Mouse (Mus musculus): Measurements from ENCODE around the gene Nedd9. TPM values are rescaled to one million over a fixed set of nuclear protein-coding genes. Genes with fewer than 3 reads are reported as not detected.

The Nedd9 gene
- total and polyA plus RNA-seq, 3 experiments: 15.2 to 28.9 (median 26.7) TPM

DNA sequence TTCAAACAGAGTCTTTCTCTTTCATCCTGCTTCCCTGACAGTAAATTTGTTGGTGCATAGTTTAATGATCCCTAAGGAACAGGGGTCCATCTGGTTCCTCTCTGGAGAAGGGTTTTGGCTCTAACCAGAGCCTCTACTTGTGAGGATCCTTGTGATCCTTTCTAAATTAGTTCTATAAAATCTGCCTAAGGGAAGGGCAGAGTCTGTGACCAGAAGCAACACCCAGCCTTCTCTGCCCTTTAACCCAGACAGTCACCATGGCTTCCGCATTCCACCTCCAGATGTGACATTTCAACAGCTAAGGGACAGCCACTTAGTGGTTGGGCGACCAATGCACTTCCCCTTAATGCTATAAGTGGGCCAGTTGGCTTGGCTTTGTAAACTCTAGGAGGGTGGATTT is 20.1 kb downstream of the Nedd9 start:
- intact Hi-C loops (cut with DNase I): loop anchor here (2.0 to 5.0 kb wide), 2 partner anchors 105 to 120 kb away; no protein-coding TSS in a partner anchor
- TF ChIP-seq EP300 (IDR thresholded peaks at IDR 0.05; ENCODE audit: insufficient read depth, low read depth, low read length): peak; percentile 86; the same call in 1 of the 2 replicates
- TF ChIP-seq CTCF (IDR thresholded peaks at IDR 0.05): no peak
- H3K79me2 ChIP-seq (replicated peaks; ENCODE audit: control insufficient read depth, insufficient read depth, low read length): no peaks in the 10 kb centered on the region
- H3K36me3 ChIP-seq (ENCODE audit: control insufficient read depth, insufficient read depth, low read length): peaks cover 27% of the 10 kb centered on the region
- DNase-seq: peak; percentile 60 to 77
- peaks cover 18% of the 10 kb centered on the region for H3K4me1 ChIP-seq (ENCODE audit: control insufficient read depth, insufficient read depth, low read length)
- H3K27me3 ChIP-seq (ENCODE audit: control insufficient read depth, insufficient read depth, low read length): no peaks in the 10 kb centered on the region
- H3K27ac ChIP-seq: peak overlapping the region; percentile 96
- no peak overlapping the region for H3K4me3 ChIP-seq
- WGBS: 28% methylated on average over 2 of the region's 2 CpGs
- no peak overlapping the region for H3K9ac ChIP-seq (ENCODE audit: low read depth, low read length)

DNA sequence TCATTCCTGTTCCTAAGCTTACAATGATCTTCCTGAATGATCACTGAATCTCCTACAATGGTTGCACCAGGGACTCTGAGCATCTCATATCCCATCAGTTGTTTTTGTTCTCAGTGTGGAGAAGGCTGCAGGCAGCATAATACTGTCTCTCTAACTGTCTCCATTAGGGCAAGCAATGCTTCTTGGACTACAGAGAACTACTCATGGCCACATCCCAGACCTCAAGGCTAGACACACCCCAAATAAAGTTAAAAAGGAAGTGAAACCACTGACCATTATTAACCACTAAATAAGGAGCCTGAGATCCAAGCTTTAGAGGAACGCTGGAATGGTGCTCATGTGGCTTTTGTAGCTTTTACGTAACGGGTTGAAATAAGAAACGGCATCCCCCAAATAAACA is 20.5 kb downstream of the Nedd9 start:
- 31% methylated on average over 4 of the region's 4 CpGs for WGBS
- intact Hi-C loops (cut with DNase I): loop anchor here (1.0 to 5.0 kb wide), 4 partner anchors 10 to 120 kb away; partner anchors contain the start of gene Nedd9
- Histone ChIP-seq H3K9ac (ENCODE audit: low read depth, low read length) (no peak overlapping the region), H3K4me3 (peak overlapping the region; percentile 2; the same call in 1 of the 2 replicates), H3K27ac (peak overlapping the region; percentile 96), H3K27me3 (ENCODE audit: control insufficient read depth, insufficient read depth, low read length) (no peaks in the 10 kb centered on the region), H3K36me3 (ENCODE audit: control insufficient read depth, insufficient read depth, low read length) (peaks cover 31% of the 10 kb centered on the region), H3K79me2 (replicated peaks; ENCODE audit: control insufficient read depth, insufficient read depth, low read length) (no peaks in the 10 kb centered on the region), H3K4me1 (ENCODE audit: control insufficient read depth, insufficient read depth, low read length) (peaks cover 22% of the 10 kb centered on the region)
- DNase-seq: peak; percentile 43 to 44
- no peak for TF ChIP-seq EP300 (IDR thresholded peaks at IDR 0.05; ENCODE audit: insufficient read depth, low read depth, low read length)
- no peak for TF ChIP-seq POLR2A (IDR thresholded peaks at IDR 0.05; ENCODE audit: insufficient read depth, low read depth, low read length)
- no peak for TF ChIP-seq CTCF (IDR thresholded peaks at IDR 0.05)

DNA sequence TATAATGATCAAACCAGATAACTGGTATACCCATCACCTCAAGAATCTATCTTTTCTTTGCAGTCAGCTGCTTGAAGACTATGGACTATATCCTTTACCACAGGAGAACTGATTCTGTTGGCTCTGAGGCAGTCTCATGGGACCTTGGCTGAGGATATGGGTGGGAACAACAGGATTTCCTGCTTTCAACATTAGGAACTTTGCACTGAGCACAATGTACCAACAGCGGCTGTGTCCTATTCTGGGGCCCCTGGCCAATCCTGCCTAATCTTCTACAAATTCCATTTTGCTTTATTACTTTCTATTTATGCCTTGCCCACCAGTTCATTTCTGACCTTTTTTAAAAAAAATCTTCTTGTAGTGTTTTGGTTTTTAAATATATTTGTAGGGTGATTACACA is 21.0 kb downstream of the Nedd9 start:
- 25% methylated on average over 1 of the region's 1 CpGs for WGBS
- Histone ChIP-seq H3K79me2 (replicated peaks; ENCODE audit: control insufficient read depth, insufficient read depth, low read length) (no peaks in the 10 kb centered on the region), H3K9ac (ENCODE audit: low read depth, low read length) (no peak overlapping the region), H3K27ac (peak overlapping the region; percentile 96), H3K36me3 (ENCODE audit: control insufficient read depth, insufficient read depth, low read length) (peaks cover 34% of the 10 kb centered on the region), H3K4me3 (peak overlapping the region; percentile 2; the same call in 1 of the 2 replicates), H3K27me3 (ENCODE audit: control insufficient read depth, insufficient read depth, low read length) (no peaks in the 10 kb centered on the region), H3K4me1 (ENCODE audit: control insufficient read depth, insufficient read depth, low read length) (peaks cover 23% of the 10 kb centered on the region)
- TF ChIP-seq EP300 (IDR thresholded peaks at IDR 0.05; ENCODE audit: insufficient read depth, low read depth, low read length) (peak; percentile 99), CTCF (IDR thresholded peaks at IDR 0.05) (no peak), POLR2A (IDR thresholded peaks at IDR 0.05; ENCODE audit: insufficient read depth, low read depth, low read length) (peak; percentile 41; the same call in 1 of the 2 replicates)
- intact Hi-C loops (cut with DNase I): loop anchor here (1.0 to 5.0 kb wide), 4 partner anchors 10 to 119 kb away; partner anchors contain the start of gene Nedd9
- DNase-seq: peak; percentile 63 to 83

DNA sequence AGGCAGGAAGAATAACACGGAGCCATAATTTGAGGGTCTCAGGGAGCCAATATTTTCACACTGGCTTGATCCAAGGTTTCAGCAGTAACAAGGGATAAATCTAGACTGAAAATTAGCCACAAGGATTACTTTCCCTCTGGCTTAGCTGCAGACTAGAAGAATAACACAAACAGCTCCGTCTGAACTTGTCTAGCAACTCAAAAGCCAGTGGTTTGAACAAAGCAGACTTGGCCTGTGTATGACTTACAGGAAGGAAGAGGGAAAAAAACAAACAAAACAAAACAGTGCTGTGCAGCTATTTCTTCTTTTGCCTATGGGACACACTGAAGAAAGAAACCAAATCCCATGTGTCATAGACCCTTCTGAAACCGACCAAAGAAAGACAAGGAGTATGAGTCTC is 25.7 kb downstream of the Nedd9 start:
- H3K9ac ChIP-seq (ENCODE audit: low read depth, low read length): no peak overlapping the region
- H3K27ac ChIP-seq: peak overlapping the region; percentile 71
- peaks cover 25% of the 10 kb centered on the region for H3K36me3 ChIP-seq (ENCODE audit: control insufficient read depth, insufficient read depth, low read length)
- no peak overlapping the region for H3K4me3 ChIP-seq
- intact Hi-C loops (cut with DNase I): loop anchor here (2.0 to 5.0 kb wide), 2 partner anchors 104 to 159 kb away; no protein-coding TSS in a partner anchor
- WGBS: 43% methylated on average over 3 of the region's 3 CpGs
- DNase-seq: no peak
- H3K79me2 ChIP-seq (replicated peaks; ENCODE audit: control insufficient read depth, insufficient read depth, low read length): no peaks in the 10 kb centered on the region
- no peaks in the 10 kb centered on the region for H3K27me3 ChIP-seq (ENCODE audit: control insufficient read depth, insufficient read depth, low read length)
- TF ChIP-seq POLR2A (IDR thresholded peaks at IDR 0.05; ENCODE audit: insufficient read depth, low read depth, low read length): no peak
- TF ChIP-seq CTCF (IDR thresholded peaks at IDR 0.05): no peak
- no peak for TF ChIP-seq EP300 (IDR thresholded peaks at IDR 0.05; ENCODE audit: insufficient read depth, low read depth, low read length)
- H3K4me1 ChIP-seq (ENCODE audit: control insufficient read depth, insufficient read depth, low read length): peaks cover 35% of the 10 kb centered on the region

DNA sequence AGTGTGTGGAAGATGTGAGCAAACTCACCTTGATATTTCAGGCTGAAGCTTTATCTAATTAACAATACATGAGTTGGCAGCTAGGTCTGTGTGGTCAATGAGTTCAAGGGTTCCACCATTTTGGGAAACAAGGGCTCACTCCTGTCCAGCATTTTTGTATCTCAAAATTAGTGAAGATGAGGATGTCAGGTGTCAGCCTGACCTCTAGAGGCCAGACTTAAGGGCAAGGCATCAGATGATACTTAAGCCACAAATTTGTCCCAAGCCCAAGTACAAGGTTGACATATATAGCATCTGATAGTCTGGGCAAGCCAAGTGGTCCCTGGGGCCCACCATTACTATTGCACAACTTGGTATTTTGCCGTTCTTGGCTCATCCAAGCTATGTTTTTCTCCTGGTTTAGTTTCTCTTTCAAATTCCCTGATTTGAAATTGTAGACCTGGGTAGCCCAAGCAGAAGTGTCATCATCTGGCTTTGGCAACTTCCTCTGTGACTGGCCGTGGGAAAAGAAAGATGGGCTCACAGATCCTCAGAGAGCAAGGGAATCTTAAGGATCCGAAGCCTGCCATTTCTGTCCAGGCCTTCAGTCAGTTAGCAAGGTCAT is 27.4 kb downstream of the Nedd9 start:
- DNase-seq: no peak
- peak overlapping the region; percentile 31 for H3K27ac ChIP-seq
- WGBS: 72% methylated on average over 3 of the region's 3 CpGs
- intact Hi-C loops (cut with DNase I): loop anchor here (2.0 to 5.0 kb wide), 2 partner anchors 102 to 157 kb away; no protein-coding TSS in a partner anchor
- H3K9ac ChIP-seq (ENCODE audit: low read depth, low read length): no peak overlapping the region
- TF ChIP-seq POLR2A (IDR thresholded peaks at IDR 0.05; ENCODE audit: insufficient read depth, low read depth, low read length) (no peak), EP300 (IDR thresholded peaks at IDR 0.05; ENCODE audit: insufficient read depth, low read depth, low read length) (no peak), CTCF (IDR thresholded peaks at IDR 0.05) (peak; percentile 50)
- peaks cover 32% of the 10 kb centered on the region for H3K4me1 ChIP-seq (ENCODE audit: control insufficient read depth, insufficient read depth, low read length)
- no peaks in the 10 kb centered on the region for H3K27me3 ChIP-seq (ENCODE audit: control insufficient read depth, insufficient read depth, low read length)
- H3K79me2 ChIP-seq (replicated peaks; ENCODE audit: control insufficient read depth, insufficient read depth, low read length): no peaks in the 10 kb centered on the region
- H3K36me3 ChIP-seq (ENCODE audit: control insufficient read depth, insufficient read depth, low read length): peaks cover 16% of the 10 kb centered on the region
- H3K4me3 ChIP-seq: no peak overlapping the region

DNA sequence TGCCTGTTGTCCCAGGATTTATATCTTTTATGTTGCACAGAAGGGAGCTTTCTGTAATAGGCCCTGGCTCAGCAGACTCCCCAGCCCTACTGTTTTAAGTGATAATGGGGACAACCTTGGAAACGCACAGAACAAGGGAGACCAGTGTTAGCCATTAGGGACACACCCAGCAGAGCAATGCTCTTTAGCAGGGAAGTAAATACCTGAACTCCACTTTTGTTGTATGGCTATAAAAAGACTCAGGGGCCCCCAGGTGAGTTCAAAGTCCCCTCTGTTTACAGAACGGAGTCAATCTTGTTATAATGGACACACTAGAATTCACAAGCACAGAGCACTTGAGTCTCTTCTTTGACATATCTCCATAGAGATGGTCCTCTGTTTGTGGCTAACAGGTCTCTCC is 28.5 kb downstream of the Nedd9 start:
- Histone ChIP-seq H3K27ac (no peak overlapping the region), H3K36me3 (ENCODE audit: control insufficient read depth, insufficient read depth, low read length) (peaks cover 16% of the 10 kb centered on the region), H3K4me3 (no peak overlapping the region), H3K4me1 (ENCODE audit: control insufficient read depth, insufficient read depth, low read length) (peaks cover 32% of the 10 kb centered on the region), H3K79me2 (replicated peaks; ENCODE audit: control insufficient read depth, insufficient read depth, low read length) (no peaks in the 10 kb centered on the region), H3K9ac (ENCODE audit: low read depth, low read length) (no peak overlapping the region), H3K27me3 (ENCODE audit: control insufficient read depth, insufficient read depth, low read length) (no peaks in the 10 kb centered on the region)
- intact Hi-C loops (cut with DNase I): no loop called here
- TF ChIP-seq EP300 (IDR thresholded peaks at IDR 0.05; ENCODE audit: insufficient read depth, low read depth, low read length) (no peak), POLR2A (IDR thresholded peaks at IDR 0.05; ENCODE audit: insufficient read depth, low read depth, low read length) (no peak), CTCF (IDR thresholded peaks at IDR 0.05) (no peak)
- DNase-seq: no peak
- 71% methylated on average over 2 of the region's 2 CpGs for WGBS
